Mouse (Mus musculus) inflammation-experienced regulatory T-cells, adult 16 weeks (primary cell): ENCODE results near the gene Peli3. TPM values are rescaled to one million over a fixed set of nuclear protein-coding genes. Genes with fewer than 3 reads are reported as not detected.

ENCODE experiments used
- polyA plus RNA-seq: library from polyadenylated mRNA; unstranded; fragments of 100-300 nt; shearing (Covaris generic); gene quantifications from one replicate; pipeline ENCODE4 v1.2.1, GENCODE M21; 2017

Peli3 gene
- polyA plus RNA-seq, result 1.4 TPM

DNA sequence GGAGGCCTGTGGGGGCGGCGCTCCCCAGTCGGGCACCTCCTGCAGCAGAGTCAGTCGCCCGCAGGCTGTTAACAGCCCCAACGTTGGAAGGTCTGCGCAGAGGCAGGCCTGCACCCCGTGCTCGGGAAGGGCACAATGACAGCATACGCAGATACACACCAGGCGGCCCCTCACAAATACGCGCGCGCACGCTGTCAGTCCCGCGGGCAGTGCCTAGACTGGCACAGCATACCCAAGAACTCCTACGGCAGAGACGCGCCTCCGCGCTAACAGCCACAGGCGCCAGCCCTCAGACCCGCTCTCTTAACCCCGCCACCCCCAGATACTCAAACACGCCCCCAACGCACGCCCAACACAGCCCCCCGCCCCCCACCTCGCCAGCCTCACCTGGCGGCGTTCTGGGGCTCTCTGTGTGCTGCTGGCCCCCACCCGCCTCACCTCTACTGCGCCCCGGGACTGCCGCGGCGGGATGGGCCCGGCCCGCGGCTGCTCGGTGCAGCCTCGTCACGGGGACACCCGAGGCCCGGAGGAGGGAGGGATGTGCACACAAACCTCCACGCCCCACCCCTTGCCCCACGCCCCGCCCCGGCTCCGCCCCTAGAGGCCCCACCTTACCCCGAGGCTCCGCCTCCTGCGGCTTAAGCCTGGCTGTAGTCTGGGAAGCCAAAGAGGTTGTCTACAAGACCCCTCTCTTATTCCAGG lies at the start of gene Peli3:
Gene Peli3 (minus strand): TSS at position 577 of the 702 bp plus-strand sequence.

DNA sequence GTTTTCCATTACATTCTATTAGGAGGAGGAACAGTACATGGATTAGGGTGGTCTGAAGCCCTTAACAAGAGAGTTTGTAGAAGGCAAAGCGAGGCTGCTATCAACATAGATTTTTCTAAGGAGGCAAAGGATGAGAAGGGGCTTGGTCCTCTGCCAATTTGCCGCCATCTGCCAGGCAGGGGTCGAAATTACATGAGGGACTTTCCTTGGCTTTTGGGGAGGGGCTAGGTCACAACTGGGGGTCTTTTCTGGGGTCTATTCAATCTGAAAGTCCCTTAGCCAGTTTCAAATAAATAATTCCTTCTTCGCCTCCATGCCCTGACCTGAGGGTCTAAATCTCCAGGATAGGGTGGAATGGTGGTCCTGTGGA lies 47.3 kb upstream of the Peli3 start, which contains the start of gene Npas4:
Gene Npas4 (minus strand): TSS at position 61 of the 370 bp plus-strand sequence.

DNA sequence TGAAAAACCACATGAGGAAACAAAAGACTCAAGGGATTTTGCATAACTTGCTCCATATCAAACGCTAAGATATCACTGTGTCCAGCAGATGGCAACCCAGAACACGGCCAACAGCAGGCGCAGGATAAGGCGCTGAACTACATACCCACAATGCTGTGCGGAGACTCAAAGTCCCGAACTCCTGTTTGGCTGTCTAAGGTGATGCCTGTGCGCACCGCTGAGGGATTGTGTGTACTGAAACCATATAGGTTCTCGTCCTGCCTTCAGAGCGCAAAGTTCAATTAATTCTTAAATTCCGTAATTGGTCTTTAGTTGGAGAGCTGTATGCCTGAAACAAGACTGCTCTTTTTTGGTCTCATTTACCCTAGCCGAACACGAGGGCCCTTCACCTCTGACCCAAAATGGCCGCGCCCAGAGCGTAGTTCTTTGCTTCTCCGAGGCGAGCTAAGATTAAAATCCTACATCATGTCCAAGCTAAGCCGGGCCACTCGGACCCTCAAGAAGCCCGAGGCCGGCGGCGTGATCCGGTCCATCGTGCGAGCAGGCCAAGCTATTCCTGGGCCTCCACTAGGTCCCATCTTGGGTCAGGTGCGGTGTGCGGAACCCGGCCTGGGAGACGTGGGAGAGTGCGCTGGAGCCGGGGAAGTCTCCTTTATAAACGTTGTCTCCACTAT lies 19.1 kb upstream of the Peli3 start, which contains the start of gene Mrpl11:
Gene Mrpl11 (plus strand): TSS at position 220 of the 674 bp plus-strand sequence.

DNA sequence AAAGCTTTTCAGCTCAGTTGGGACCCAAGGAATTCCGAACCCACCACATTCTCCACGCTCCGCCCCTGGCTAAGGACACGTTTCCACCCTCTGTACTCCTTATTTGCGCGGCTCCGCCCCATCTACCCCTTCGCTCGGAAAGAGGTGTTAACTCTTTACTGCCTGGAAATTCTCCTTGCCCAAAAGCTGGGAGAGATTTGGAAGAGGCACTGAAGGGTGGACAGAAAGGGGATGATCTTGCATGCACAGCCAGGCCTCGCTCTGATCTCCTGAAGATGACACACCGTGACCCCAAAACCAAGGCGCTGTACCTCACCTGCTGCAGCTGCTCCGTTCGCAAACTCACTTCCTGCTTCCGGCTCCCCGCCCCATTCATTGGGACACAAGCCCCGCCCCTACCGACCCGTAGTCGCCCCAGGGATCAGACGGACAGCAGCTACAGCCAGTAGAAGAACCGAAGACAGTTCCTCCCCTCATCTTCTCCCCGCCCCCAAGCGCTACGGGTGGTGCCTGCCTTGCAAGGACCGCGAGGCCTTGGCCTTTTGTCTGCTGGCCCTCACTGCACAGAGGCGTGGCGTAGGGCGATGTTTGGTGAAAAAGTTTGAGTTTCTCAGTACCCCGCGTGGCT lies 14.9 kb downstream of the Peli3 start, which contains the start of gene Dpp3:
Gene Dpp3 (minus strand): TSS at position 384 of the 628 bp plus-strand sequence.

DNA sequence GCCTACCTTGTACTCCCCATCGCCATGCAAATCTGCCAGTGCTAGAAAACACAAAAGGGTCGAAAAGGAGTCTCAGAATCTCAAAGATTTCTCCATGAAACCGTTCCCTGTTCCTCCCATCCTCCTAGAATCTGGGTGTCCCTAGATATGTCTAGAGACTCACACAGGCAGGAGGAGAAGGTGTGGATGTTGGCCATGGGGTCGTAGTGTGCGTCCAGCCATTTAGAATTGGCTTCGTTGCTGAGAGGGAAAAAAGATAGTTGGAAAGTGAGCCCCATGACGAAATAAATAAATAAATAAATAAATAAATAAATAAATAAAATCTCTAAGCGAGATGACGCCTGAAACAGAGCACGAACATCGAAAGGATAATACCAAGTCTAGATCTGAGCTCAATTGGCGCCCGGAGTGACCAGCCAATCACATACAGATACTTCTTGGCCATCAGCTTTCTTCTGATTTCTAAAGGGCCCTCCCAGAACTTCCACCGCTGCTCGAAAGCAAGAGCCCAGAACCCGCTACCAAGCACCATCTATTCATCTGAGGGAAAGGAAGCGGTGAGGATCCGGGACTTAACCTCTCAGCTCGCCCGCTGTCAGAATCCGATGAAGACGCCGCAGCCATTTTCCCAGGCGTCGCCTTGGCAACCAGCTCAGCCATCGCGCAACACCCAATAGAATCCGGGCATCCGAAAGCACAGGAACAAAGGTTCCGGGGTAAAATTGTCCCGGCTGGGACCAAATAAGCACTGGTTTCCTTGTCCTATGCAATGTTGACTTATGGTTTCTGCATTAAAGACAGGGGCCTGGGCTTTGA lies 36.7 kb downstream of the Peli3 start, which contains the start of gene Bbs1:
Gene Bbs1 (minus strand): TSS at position 650 of the 816 bp plus-strand sequence.

Other genes with a start within 250 kb of the Peli3 start
- 0.18 TPM for gene Gm960, start 244.5 kb downstream of the Peli3 start, polyA plus RNA-seq
- gene Sptbn2, start 232.0 kb downstream of the Peli3 start, polyA plus RNA-seq, result 0.46 TPM
- gene Rbm4b, start 186.6 kb downstream of the Peli3 start, polyA plus RNA-seq, result 56.0 TPM
- gene Rbm4, start 149.2 kb downstream of the Peli3 start, polyA plus RNA-seq, result 63.3 TPM
- 45.2 TPM for gene Gm21992, start 131.5 kb downstream of the Peli3 start, polyA plus RNA-seq
- 88.2 TPM for gene Rbm14, start 131.5 kb downstream of the Peli3 start, polyA plus RNA-seq
- gene Ccs, start 103.8 kb downstream of the Peli3 start, polyA plus RNA-seq, result 157 TPM
- gene Ccdc87, start 103.8 kb downstream of the Peli3 start, polyA plus RNA-seq, result not detected
- 15.1 TPM for gene Ctsf, start 88.0 kb downstream of the Peli3 start, polyA plus RNA-seq
- gene Actn3, start 65.2 kb downstream of the Peli3 start, polyA plus RNA-seq, result 0.21 TPM
- 10.3 TPM for gene Zdhhc24, start 64.5 kb downstream of the Peli3 start, polyA plus RNA-seq
- gene Bbs1, start 36.5 kb downstream of the Peli3 start, polyA plus RNA-seq, result 1.4 TPM
- gene Dpp3, start 14.8 kb downstream of the Peli3 start, polyA plus RNA-seq, result 131 TPM
- 69.8 TPM for gene Mrpl11, start 19.0 kb upstream of the Peli3 start, polyA plus RNA-seq
- 1.7 TPM for gene Npas4, start 47.2 kb upstream of the Peli3 start, polyA plus RNA-seq
- gene Slc29a2, start 80.7 kb upstream of the Peli3 start, polyA plus RNA-seq, result 2.2 TPM
- 26.1 TPM for gene B4gat1, start 95.7 kb upstream of the Peli3 start, polyA plus RNA-seq
- gene AC124502.3, start 95.8 kb upstream of the Peli3 start, polyA plus RNA-seq, result 1.5 TPM
- gene Brms1, start 98.2 kb upstream of the Peli3 start, polyA plus RNA-seq, result 107 TPM
- gene Rin1, start 107.4 kb upstream of the Peli3 start, polyA plus RNA-seq, result 0.17 TPM
- not detected for gene Cd248, start 125.0 kb upstream of the Peli3 start, polyA plus RNA-seq
- not detected for gene Tmem151a, start 142.4 kb upstream of the Peli3 start, polyA plus RNA-seq
- gene Yif1a, start 145.4 kb upstream of the Peli3 start, polyA plus RNA-seq, result 68.9 TPM
- gene Cnih2, start 155.4 kb upstream of the Peli3 start, polyA plus RNA-seq, result 1.4 TPM
- gene Rab1b, start 163.9 kb upstream of the Peli3 start, polyA plus RNA-seq, result 256 TPM
- 3.6 TPM for gene Klc2, start 175.4 kb upstream of the Peli3 start, polyA plus RNA-seq